Mouse (Mus musculus): ENCODE data around the gene Aifm2.

DNA sequence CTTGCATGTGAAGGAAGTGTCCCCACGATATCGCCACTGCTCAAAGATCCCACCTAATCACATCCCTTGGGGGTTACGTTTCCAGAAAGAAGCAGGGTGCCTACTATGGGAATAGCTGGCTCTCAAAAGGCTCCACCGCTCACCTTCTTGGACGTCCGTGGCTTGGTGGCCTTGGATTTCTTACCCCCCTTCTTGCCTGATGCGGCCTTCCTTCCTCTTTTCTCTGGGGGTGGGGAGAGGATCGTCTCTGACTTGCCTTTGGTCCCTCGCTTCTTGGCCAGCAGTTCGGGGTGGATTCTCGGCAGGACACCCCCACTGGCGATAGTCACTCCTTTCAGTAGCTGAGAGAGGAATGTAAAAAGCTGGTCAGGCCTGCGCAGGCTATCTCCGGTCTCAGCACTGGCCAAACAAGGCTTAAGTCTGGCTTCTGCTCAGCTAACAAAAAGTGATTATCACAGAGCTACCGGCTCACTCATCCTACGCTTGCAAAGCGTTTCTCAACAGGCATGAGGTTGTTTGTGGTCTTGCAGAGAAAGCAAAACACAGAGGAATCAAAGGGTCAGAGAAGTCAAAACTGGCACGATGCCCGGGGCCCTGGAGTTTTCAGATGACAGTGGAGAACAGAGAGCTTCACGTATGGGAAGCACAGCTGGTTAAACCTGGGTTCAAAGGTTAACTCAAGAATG, 36.6 kb downstream of the Aifm2 start:
- TF ChIP-seq CTCF (IDR thresholded peaks at IDR 0.05; ENCODE audit: borderline replicate concordance, extremely low read depth, insufficient read depth, insufficient read length), result no peak
- no peak for TF ChIP-seq POLR2A (IDR thresholded peaks at IDR 0.05; ENCODE audit: borderline replicate concordance, extremely low read depth, insufficient read depth, insufficient read length, poor library complexity, severe bottlenecking)
